Mouse (Mus musculus) R1 (cell line): ENCODE data around the gene Trak2.
"Not testable (repeated sequence)": the region's sequence is repeated elsewhere in the genome, so short reads cannot be mapped to it uniquely, and the experiment has no call there.

Source experiments
- DNase-seq: peaks from one replicate; pipeline ENCODE4 v3.0.0-alpha.2; 2018; ENCODE audit warnings: low read depth, low spot score

The Trak2 gene

GRCm38 (mm10) chr1:58953686-58954434, 19.4 kb downstream of the Trak2 start:
- no peak for DNase-seq

DNA sequence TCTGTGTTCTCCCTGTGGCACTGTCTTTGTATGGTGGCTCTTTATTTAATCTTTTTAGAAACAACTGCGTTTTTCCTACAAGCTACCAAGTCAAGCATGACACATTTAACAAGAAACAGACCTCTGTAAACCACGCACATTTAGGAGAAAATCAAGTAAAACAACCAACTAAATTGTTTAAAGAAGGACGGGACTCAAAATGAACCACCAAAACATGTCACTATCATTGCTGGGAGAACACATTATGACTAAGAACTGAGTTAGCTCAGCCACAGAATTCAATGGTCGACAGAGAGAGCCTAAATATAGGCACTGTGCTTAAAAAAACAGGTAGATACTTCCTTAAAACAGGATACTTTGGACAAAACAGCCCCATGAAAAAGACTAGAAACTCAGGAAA, 20.2 kb downstream of the Trak2 start:
- DNase-seq: no peak

DNA sequence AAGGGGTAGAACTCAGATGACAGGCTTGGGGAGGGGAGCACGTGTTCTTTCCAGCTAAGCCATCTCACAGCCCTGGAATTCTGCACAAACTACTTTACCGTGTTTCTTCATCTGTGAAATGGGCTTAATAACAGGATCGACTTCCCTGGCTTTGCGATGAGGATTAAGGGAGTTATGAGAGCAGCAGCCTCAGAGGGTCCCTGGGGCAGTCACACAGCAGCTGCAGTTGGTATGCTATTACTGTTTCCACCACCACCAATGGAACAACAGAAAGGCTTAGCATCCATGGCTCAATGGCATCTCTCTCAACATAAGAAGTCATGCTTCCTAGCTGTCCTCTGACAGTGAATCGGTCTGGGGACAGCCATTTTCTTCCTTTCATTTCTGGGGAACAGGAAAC, 20.7 kb downstream of the Trak2 start:
- DNase-seq: no peak

GRCm38 (mm10) chr1:58951841-58952240, 21.4 kb downstream of the Trak2 start:
- no peak for DNase-seq

DNA sequence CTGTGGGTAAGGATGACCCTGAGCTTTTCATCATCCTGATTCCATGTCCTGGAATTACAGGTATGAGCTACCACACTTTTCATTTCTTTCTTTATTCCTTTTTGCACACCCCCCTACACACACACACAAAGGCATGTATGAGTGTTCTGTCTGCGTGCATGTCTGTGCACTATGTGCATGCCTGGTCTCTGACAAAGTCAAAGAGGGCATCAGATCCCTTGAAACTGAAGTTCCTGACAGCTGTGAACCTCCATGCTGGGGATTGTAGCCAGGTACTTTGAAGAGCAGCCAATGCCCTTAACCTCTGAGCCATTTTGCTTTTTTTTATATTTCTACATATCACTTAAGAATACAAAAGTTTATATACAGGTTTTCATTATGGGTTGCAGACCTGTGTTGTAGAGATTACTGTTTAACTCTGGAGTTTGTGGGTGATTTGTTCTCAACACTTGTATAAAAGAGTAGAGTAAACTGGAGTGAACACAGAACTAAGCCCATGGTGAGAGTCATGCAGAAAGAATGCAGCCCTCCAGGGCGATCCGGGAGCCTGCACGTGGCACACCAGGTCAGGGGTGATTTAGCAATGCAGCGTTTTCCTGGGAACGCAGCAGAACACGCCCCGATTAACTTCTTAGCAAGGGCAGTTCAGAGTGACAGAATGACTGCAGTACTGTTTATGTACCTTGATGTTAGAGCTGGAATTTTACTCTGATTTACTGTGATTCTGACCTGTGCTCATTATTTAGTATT, 22.2 kb downstream of the Trak2 start:
- peak; percentile 69 for DNase-seq

DNA sequence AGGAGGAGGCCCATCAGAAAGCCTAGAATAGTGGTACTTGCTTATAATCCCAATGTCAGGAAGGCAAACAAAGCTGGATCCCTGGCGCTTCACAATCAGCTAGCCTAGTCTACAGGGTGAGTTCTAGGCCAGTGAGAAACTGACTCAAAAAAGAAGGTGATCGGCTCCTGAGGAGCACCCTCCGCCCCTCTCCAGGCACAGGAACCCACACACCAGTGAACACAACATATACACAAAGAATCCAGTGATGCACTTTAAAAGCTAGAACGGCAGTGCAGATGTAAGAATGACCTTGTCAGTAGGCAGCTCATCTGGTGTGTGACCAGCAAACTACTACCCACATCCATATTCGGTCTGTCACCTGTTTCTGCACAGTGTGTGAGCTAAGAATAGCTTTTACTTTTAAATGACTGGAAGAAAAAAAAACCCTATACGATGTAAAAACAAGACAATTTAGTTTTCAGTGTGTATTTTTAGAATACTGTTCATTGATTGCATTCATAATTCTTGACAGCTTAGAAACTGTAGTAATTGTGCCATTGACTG, 23.6 kb downstream of the Trak2 start:
- no peak for DNase-seq

- DNase-seq: no peak
Observed at GRCm38 (mm10) chr1:58946718-58947117, 26.5 kb downstream of the Trak2 start.

DNA sequence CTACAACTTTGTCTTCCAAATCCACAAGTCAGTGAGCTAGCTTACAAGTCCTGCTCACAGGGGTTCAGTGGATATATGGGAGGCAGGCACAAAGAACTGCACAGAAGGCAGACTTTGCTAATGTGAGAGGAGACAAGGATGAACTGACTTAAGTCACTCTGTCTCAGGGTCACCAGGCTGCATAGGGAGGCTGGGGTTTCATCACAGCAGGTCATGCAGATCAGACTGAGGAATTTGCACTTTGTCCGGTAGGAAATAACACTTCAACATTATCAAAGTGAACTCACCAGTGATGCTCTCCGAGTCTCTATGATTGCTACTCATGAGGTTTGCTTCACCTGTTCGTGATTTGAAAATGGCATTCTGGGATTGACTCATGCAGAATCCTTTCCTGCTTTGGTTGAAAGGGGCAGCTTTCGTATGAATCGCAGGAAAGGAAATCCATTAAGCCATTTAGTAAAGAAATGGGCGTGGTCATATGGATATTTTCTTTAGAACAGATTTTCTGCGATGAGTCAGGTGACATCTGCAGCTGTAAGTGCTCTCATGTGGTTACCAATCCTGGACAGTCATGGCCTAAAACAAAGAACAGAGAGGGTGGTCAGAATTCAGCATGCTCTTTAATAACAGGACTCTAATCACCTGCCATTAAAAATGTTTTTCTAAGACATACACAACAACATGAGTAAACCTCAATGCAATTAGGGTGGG, 27.1 kb downstream of the Trak2 start:
- DNase-seq: no peak

GRCm38 (mm10) chr1:58945523-58945922, 27.7 kb downstream of the Trak2 start:
- DNase-seq: no peak

DNA sequence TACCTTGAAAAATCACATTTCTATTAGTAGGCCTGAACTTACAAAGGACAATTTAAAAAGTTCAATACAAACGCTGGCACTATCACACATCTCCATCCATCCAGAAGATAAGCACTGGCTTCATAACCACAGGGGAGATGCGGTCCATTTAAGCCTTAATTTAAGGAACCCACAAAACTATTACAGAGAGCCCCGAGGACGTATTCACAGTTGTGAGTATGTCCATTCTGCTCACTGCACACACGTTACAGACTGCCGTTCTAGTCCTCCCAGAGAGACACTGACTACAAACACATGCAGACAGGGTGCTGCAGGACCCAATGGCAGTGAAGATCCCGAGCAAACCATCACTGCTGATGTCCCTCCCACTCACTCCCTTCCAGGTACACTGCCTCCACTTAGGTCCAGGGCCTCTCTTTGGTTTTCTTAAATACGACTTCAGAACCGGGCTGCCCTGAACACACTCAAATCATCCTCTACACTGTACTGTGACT, 35.6 kb downstream of the Trak2 start:
- no peak for DNase-seq

GRCm38 (mm10) chr1:58936746-58937605, 36.3 kb downstream of the Trak2 start:
- no peak for DNase-seq

GRCm38 (mm10) chr1:58926664-58927063, 46.6 kb downstream of the Trak2 start:
- no peak for DNase-seq

DNA sequence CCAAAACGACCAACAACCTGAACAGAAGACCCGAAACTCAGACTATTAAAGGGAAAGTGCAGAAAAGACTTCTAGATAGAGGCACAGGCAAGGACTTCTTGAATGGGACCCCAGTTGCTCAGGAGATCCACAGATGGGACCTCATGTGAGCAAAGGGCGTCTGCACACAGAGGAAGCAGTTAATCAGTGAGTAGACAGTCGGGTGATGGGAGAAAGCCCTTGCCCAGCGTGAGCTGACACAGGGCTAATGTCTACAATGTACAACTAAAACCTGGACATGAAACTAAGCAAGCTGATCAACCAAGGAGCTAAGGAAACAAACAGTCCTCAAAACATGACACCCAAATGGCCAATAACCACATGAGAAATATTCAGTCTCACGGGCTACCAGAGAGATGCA, 55.7 kb downstream of the Trak2 start:
- DNase-seq: no peak

GRCm38 (mm10) chr1:58909636-58910272, 63.5 kb downstream of the Trak2 start:
- no peak for DNase-seq

GRCm38 (mm10) chr1:58903681-58904080, 69.5 kb downstream of the Trak2 start:
- peak; percentile 39 for DNase-seq

DNA sequence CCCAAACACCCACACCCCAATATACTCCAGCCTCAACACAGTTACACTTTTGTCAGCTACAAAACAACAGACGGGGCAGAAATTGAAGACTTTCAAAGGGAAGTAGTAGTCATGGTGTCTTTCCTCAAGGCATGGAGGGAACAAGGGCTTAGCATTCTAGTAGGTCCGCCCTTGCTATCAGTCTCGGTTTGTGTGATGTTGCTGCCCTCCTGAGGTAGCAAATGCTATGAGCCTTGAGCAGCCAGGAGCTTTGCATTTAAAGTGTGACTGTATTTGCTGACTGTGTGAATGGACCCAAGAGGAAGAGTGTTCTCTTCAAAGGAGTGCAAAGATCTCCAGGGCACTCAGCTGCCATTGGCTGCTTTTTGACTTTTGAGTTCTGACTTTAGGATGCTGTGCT, 75.7 kb downstream of the Trak2 start:
- not testable (repeated sequence) for DNase-seq

DNA sequence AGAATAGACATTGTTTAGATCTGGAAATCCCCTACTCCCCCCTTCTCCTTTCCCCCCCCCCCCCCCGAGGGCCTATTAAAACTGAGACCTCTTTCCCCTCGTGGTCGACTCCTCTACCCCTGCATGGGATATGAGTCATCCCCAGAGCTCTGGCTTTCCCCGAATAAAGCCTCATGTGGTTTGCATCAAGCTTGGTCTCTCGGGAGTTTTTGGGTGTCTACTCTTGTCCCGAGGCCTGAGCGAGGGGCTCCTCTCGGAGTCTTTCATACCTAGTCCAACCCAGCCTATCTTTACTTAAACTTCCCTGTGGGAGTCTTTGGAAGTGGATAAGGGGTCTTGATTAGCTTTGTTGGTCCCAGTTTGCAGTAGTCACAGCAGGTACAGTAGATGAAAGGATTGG, 80.8 kb downstream of the Trak2 start:
- not testable (repeated sequence) for DNase-seq

DNA sequence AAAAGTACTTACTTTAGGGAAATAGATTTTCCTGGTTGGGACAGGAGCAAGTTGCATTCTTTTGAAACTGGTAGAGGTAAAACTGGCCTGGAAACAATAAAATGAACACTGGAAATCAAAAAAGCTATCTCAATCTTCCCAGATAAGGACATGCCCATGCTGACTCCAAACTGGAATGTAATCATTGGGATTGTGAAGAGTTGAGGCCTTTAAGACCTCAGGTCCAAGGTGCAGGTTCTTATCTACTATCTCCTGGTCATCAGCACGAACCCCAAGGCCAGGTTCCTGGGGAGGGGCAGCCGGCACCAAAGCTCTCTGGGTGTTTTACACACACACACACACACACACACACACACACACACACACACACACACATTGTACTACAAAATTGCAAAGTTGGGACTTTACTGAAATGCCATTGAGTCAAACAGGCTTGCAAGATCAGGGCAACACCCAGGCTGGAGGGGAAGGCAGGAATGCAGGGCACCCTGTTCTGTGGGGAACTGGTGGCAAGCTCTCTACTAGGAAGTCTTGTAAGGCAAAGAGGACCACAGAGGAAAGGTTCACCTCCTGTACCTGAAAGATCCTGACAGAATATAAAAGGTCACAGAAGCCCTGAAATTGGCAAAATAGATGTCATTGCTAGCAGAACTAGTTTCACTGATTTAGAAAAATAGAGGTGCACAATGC, 81.6 kb downstream of the Trak2 start:
- DNase-seq: not testable (repeated sequence)

- DNase-seq: not testable (repeated sequence)
Observed at GRCm38 (mm10) chr1:58890697-58891290, 82.4 kb downstream of the Trak2 start.
